Mouse (Mus musculus): Measurements from ENCODE around the gene Psmd8. TPM values are rescaled to one million over a fixed set of nuclear protein-coding genes. Genes with fewer than 3 reads are reported as not detected.

Gene Psmd8
- polyA plus RNA-seq, 1 experiment from 2014 or later, result 302 TPM

GRCm38 (mm10) chr7:29167656-29168055 is 12.8 kb downstream of the Psmd8 start:
- H3K36me3 ChIP-seq (ENCODE audit: control insufficient read depth, insufficient read depth, low read length), result peaks cover 2% of the 10 kb centered on the region
- H3K4me1 ChIP-seq (ENCODE audit: control insufficient read depth, insufficient read depth, low read length), result peaks cover 25% of the 10 kb centered on the region
- DNase-seq (no peak), ATAC-seq (ENCODE audit: low FRiP score, low TSS enrichment) (no peak)
- peak overlapping the region; percentile 70 for H3K4me3 ChIP-seq (replicated peaks; ENCODE audit: low read depth, low read length)
- H3K27ac ChIP-seq (replicated peaks; ENCODE audit: low read depth, low read length), result peak overlapping the region; percentile 92; the same call in 1 of the 2 replicates
- H3K9me3 ChIP-seq (ENCODE audit: control insufficient read depth, low read length), result no peaks in the 10 kb centered on the region
- peak overlapping the region; percentile 70; the same call in 1 of the 2 replicates for H3K9ac ChIP-seq (replicated peaks; ENCODE audit: low read length)
- peak overlapping the region; percentile 71 for H3K4me2 ChIP-seq (ENCODE audit: low read length)
- H3K27me3 ChIP-seq (ENCODE audit: control insufficient read depth, insufficient read depth, low read length), result peaks cover 20% of the 10 kb centered on the region
- 10% methylated on average over 19 of the region's 19 CpGs for WGBS

- H3K9me3 ChIP-seq (ENCODE audit: control insufficient read depth, low read length), result no peaks in the 10 kb centered on the region
- H3K4me1 ChIP-seq (ENCODE audit: control insufficient read depth, insufficient read depth, low read length), result 0 out of 2 replicates have a peak, but pooled peaks cover 4% of the 10 kb centered on the region
- H3K36me3 ChIP-seq (ENCODE audit: control insufficient read depth, insufficient read depth, low read length), result peaks cover 18% of the 10 kb centered on the region
- H3K4me2 ChIP-seq (ENCODE audit: low read length), result no peak overlapping the region
- H3K9ac ChIP-seq (replicated peaks; ENCODE audit: low read length), result no peak overlapping the region
- H3K4me3 ChIP-seq (replicated peaks; ENCODE audit: low read depth, low read length), result no peak overlapping the region
- ATAC-seq (ENCODE audit: low FRiP score, low TSS enrichment) (no peak), DNase-seq (no peak)
- no peak overlapping the region for H3K27ac ChIP-seq (replicated peaks; ENCODE audit: low read depth, low read length)
- 28% methylated on average over 9 of the region's 9 CpGs for WGBS
- no peaks in the 10 kb centered on the region for H3K27me3 ChIP-seq (ENCODE audit: control insufficient read depth, insufficient read depth, low read length)
Measured at GRCm38 (mm10) chr7:29162750-29163525, 17.6 kb downstream of the Psmd8 start.

- Histone ChIP-seq H3K9me3 (ENCODE audit: control insufficient read depth, low read length) (no peaks in the 10 kb centered on the region), H3K4me1 (ENCODE audit: control insufficient read depth, insufficient read depth, low read length) (no peaks in the 10 kb centered on the region), H3K4me2 (ENCODE audit: low read length) (no peak overlapping the region), H3K4me3 (replicated peaks; ENCODE audit: low read depth, low read length) (no peak overlapping the region), H3K9ac (replicated peaks; ENCODE audit: low read length) (no peak overlapping the region), H3K36me3 (ENCODE audit: control insufficient read depth, insufficient read depth, low read length) (peaks cover 18% of the 10 kb centered on the region), H3K27me3 (ENCODE audit: control insufficient read depth, insufficient read depth, low read length) (no peaks in the 10 kb centered on the region), H3K27ac (replicated peaks; ENCODE audit: low read depth, low read length) (no peak overlapping the region)
- WGBS, result 82% methylated on average over 5 of the region's 5 CpGs
- ATAC-seq (ENCODE audit: low FRiP score, low TSS enrichment), result no peak
- no peak for DNase-seq
Measured at GRCm38 (mm10) chr7:29162294-29162693, 18.2 kb downstream of the Psmd8 start.

- no peak for DNase-seq
- 2% methylated on average over 5 of the region's 5 CpGs for WGBS
- Histone ChIP-seq H3K9ac (replicated peaks; ENCODE audit: low read length) (no peak overlapping the region), H3K9me3 (ENCODE audit: control insufficient read depth, low read length) (no peaks in the 10 kb centered on the region), H3K4me3 (replicated peaks; ENCODE audit: low read depth, low read length) (no peak overlapping the region), H3K36me3 (ENCODE audit: control insufficient read depth, insufficient read depth, low read length) (peaks cover 18% of the 10 kb centered on the region), H3K27ac (replicated peaks; ENCODE audit: low read depth, low read length) (no peak overlapping the region), H3K27me3 (ENCODE audit: control insufficient read depth, insufficient read depth, low read length) (no peaks in the 10 kb centered on the region), H3K4me1 (ENCODE audit: control insufficient read depth, insufficient read depth, low read length) (0 out of 2 replicates have a peak, but pooled peaks cover 5% of the 10 kb centered on the region), H3K4me2 (ENCODE audit: low read length) (no peak overlapping the region)
- ATAC-seq (ENCODE audit: low FRiP score, low TSS enrichment), result no peak
Measured at GRCm38 (mm10) chr7:29158264-29158663, 22.2 kb downstream of the Psmd8 start.

- Histone ChIP-seq H3K4me2 (ENCODE audit: low read length) (peak within 1 kb of the TSS; percentile 92), H3K27ac (replicated peaks; ENCODE audit: low read depth, low read length) (peak within 1 kb of the TSS; percentile 87), H3K9me3 (ENCODE audit: control insufficient read depth, low read length) (no peaks in the 10 kb centered on the region), H3K4me3 (replicated peaks; ENCODE audit: low read depth, low read length) (peak within 1 kb of the TSS; percentile 72), H3K36me3 (ENCODE audit: control insufficient read depth, insufficient read depth, low read length) (peaks cover 4% of the 10 kb centered on the region), H3K27me3 (ENCODE audit: control insufficient read depth, insufficient read depth, low read length) (no peaks in the 10 kb centered on the region), H3K4me1 (ENCODE audit: control insufficient read depth, insufficient read depth, low read length) (0 out of 2 replicates have a peak, but pooled peaks cover 5% of the 10 kb centered on the region), H3K9ac (replicated peaks; ENCODE audit: low read length) (peak within 1 kb of the TSS; percentile 69)
- DNase-seq, result peak; percentile 93
- ATAC-seq (ENCODE audit: low FRiP score, low TSS enrichment), result peak; percentile 85
- WGBS, result 3% methylated on average over 67 of the region's 68 CpGs
Measured at GRCm38 (mm10) chr7:29155838-29156782, 24.4 kb downstream of the Psmd8 start, which contains the start of gene Fam98c. Gene Fam98c, minus strand, starts transcription at chr7:29156234.

- peak overlapping the region; percentile 87 for H3K27ac ChIP-seq (replicated peaks; ENCODE audit: low read depth, low read length)
- peak overlapping the region; percentile 69 for H3K9ac ChIP-seq (replicated peaks; ENCODE audit: low read length)
- H3K4me3 ChIP-seq (replicated peaks; ENCODE audit: low read depth, low read length), result peak overlapping the region; percentile 72
- H3K9me3 ChIP-seq (ENCODE audit: control insufficient read depth, low read length), result no peaks in the 10 kb centered on the region
- 0 out of 2 replicates have a peak, but pooled peaks cover 5% of the 10 kb centered on the region for H3K4me1 ChIP-seq (ENCODE audit: control insufficient read depth, insufficient read depth, low read length)
- WGBS, result 6% methylated on average over 37 of the region's 37 CpGs
- no peaks in the 10 kb centered on the region for H3K36me3 ChIP-seq (ENCODE audit: control insufficient read depth, insufficient read depth, low read length)
- DNase-seq (peak; percentile 93), ATAC-seq (ENCODE audit: low FRiP score, low TSS enrichment) (peak; percentile 92)
- no peaks in the 10 kb centered on the region for H3K27me3 ChIP-seq (ENCODE audit: control insufficient read depth, insufficient read depth, low read length)
- H3K4me2 ChIP-seq (ENCODE audit: low read length), result peak overlapping the region; percentile 92
Measured at GRCm38 (mm10) chr7:29155196-29155837, 25.2 kb downstream of the Psmd8 start.

GRCm38 (mm10) chr7:29154018-29154720 is 26.3 kb downstream of the Psmd8 start:
- no peaks in the 10 kb centered on the region for H3K9me3 ChIP-seq (ENCODE audit: control insufficient read depth, low read length)
- H3K27me3 ChIP-seq (ENCODE audit: control insufficient read depth, insufficient read depth, low read length), result no peaks in the 10 kb centered on the region
- DNase-seq (no peak), ATAC-seq (ENCODE audit: low FRiP score, low TSS enrichment) (no peak)
- H3K9ac ChIP-seq (replicated peaks; ENCODE audit: low read length), result no peak overlapping the region
- no peak overlapping the region for H3K4me3 ChIP-seq (replicated peaks; ENCODE audit: low read depth, low read length)
- H3K4me1 ChIP-seq (ENCODE audit: control insufficient read depth, insufficient read depth, low read length), result 0 out of 2 replicates have a peak, but pooled peaks cover 5% of the 10 kb centered on the region
- H3K27ac ChIP-seq (replicated peaks; ENCODE audit: low read depth, low read length), result no peak overlapping the region
- no peak overlapping the region for H3K4me2 ChIP-seq (ENCODE audit: low read length)
- no peaks in the 10 kb centered on the region for H3K36me3 ChIP-seq (ENCODE audit: control insufficient read depth, insufficient read depth, low read length)
- WGBS, result 98% methylated on average over 14 of the region's 14 CpGs

GRCm38 (mm10) chr7:29151486-29151885 is 29.0 kb downstream of the Psmd8 start:
- H3K27me3 ChIP-seq (ENCODE audit: control insufficient read depth, insufficient read depth, low read length), result no peaks in the 10 kb centered on the region
- no peaks in the 10 kb centered on the region for H3K9me3 ChIP-seq (ENCODE audit: control insufficient read depth, low read length)
- H3K9ac ChIP-seq (replicated peaks; ENCODE audit: low read length), result no peak overlapping the region
- ATAC-seq (ENCODE audit: low FRiP score, low TSS enrichment) (no peak), DNase-seq (no peak)
- H3K4me2 ChIP-seq (ENCODE audit: low read length), result no peak overlapping the region
- H3K36me3 ChIP-seq (ENCODE audit: control insufficient read depth, insufficient read depth, low read length), result no peaks in the 10 kb centered on the region
- 0 out of 2 replicates have a peak, but pooled peaks cover 5% of the 10 kb centered on the region for H3K4me1 ChIP-seq (ENCODE audit: control insufficient read depth, insufficient read depth, low read length)
- no peak overlapping the region for H3K27ac ChIP-seq (replicated peaks; ENCODE audit: low read depth, low read length)
- no peak overlapping the region for H3K4me3 ChIP-seq (replicated peaks; ENCODE audit: low read depth, low read length)
- WGBS, result 68% methylated on average over 10 of the region's 10 CpGs

Data from midbrain, embryonic 14.5 days (tissue).